In the genomic region with DNA sequence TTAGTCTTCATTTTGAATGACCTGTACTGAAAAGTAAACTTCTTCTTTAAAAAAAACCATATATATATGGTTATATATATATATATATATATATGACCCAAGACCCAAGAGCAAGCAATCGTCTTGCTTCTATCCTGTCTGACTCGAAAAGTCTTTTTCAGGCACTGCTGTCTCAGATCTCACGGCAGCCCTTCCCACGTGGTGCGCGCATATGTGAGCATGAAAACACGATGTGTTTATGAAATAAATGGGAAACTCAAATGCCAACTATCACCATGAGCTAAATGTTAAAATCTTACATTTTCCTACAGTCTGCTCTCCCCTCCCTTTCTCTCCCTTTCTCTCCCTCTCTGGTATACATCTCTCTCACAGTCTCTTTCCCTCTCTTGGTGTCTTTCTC, we compare ENCODE assay signal across 6 mouse cellular contexts.
"Had no signal": no experiment of that assay in that cellular context is flagged by ENCODE, and none has a peak within 500 bp of the region (broad histone marks: within the 10 kb centered on the region; RNA-seq: fewer than 3 reads in every experiment).

No protein-coding gene starts in this region.

- DNase-seq: kidney, adult 18-20 months; kidney, postnatal 10 days; kidney, postnatal 4 days; lung, adult 2 months; lung, postnatal 36 days; thymus, postnatal 36 days had no signal
